Mouse (Mus musculus): ENCODE data around the gene Arhgap30. TPM values are rescaled to one million over a fixed set of nuclear protein-coding genes. Genes with fewer than 3 reads are reported as not detected.

Arhgap30 gene
- polyA plus RNA-seq, 2 experiments, result 2.5 TPM

GRCm38 (mm10) chr1:171425126-171425525 is 36.4 kb downstream of the Arhgap30 start:
- DNase-seq (ENCODE audit: low spot score), result no peak
- Histone ChIP-seq H3K4me3 (replicated peaks; ENCODE audit: low read length) (no peak overlapping the region), H3K9me3 (ENCODE audit: control insufficient read depth, low read length) (no peaks in the 10 kb centered on the region), H3K9ac (ENCODE audit: low read depth, low read length, severe bottlenecking) (no peak overlapping the region), H3K27ac (replicated peaks; ENCODE audit: low read depth, low read length) (no peak overlapping the region), H3K4me2 (replicated peaks; ENCODE audit: low read depth, low read length, severe bottlenecking) (no peak overlapping the region), H3K27me3 (ENCODE audit: control insufficient read depth, insufficient read depth, low read length) (no peaks in the 10 kb centered on the region), H3K36me3 (ENCODE audit: control insufficient read depth, insufficient read depth, low read length) (peaks cover 2% of the 10 kb centered on the region; the same call in 1 of the 2 replicates), H3K4me1 (ENCODE audit: control insufficient read depth, insufficient read depth, low read length) (no peaks in the 10 kb centered on the region)
- 69% methylated on average over 4 of the region's 4 CpGs for WGBS
- TF ChIP-seq POLR2A (IDR thresholded peaks at IDR 0.05; ENCODE audit: borderline replicate concordance, extremely low read depth, insufficient read depth, insufficient read length), result no peak
- no peak for ATAC-seq (ENCODE audit: low FRiP score, low read depth)

DNA sequence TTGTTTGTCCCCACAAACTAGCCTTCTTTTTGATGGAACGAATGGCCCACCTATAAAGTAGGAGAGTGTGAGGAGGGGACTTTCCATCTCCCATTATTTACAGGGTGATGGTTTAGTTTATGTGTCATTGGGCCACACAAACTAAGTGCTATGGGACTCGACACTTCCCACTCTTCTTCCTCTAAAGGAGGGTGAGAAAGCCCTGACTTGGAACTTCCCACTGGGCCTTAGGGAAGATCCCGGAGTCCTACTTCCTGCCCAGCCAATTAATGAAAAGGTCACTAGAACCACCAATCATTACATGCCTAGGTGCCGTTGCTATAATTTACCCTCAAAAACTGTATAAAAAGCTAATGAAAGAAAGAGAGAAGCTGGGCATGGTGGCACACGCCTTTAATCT is 43.4 kb downstream of the Arhgap30 start:
- Histone ChIP-seq H3K4me1 (ENCODE audit: control insufficient read depth, insufficient read depth, low read length) (0 out of 2 replicates have a peak, but pooled peaks cover 3% of the 10 kb centered on the region), H3K4me3 (replicated peaks; ENCODE audit: low read length) (no peak overlapping the region), H3K4me2 (replicated peaks; ENCODE audit: low read depth, low read length, severe bottlenecking) (no peak overlapping the region), H3K27me3 (ENCODE audit: control insufficient read depth, insufficient read depth, low read length) (0 out of 2 replicates have a peak, but pooled peaks cover 9% of the 10 kb centered on the region), H3K27ac (replicated peaks; ENCODE audit: low read depth, low read length) (no peak overlapping the region), H3K36me3 (ENCODE audit: control insufficient read depth, insufficient read depth, low read length) (no peaks in the 10 kb centered on the region), H3K9me3 (ENCODE audit: control insufficient read depth, low read length) (no peaks in the 10 kb centered on the region), H3K9ac (ENCODE audit: low read depth, low read length, severe bottlenecking) (no peak overlapping the region)
- DNase-seq (ENCODE audit: low spot score) (no peak), ATAC-seq (ENCODE audit: low FRiP score, low read depth) (no peak)
- no peak for TF ChIP-seq POLR2A (IDR thresholded peaks at IDR 0.05; ENCODE audit: borderline replicate concordance, extremely low read depth, insufficient read depth, insufficient read length)
- WGBS, result 64% methylated on average over 5 of the region's 5 CpGs

GRCm38 (mm10) chr1:171435288-171435814 is 46.6 kb downstream of the Arhgap30 start:
- H3K27me3 ChIP-seq (ENCODE audit: control insufficient read depth, insufficient read depth, low read length), result peaks cover 20% of the 10 kb centered on the region; the same call in 1 of the 2 replicates
- ATAC-seq (ENCODE audit: low FRiP score, low read depth), result no peak
- H3K9me3 ChIP-seq (ENCODE audit: control insufficient read depth, low read length), result no peaks in the 10 kb centered on the region
- H3K36me3 ChIP-seq (ENCODE audit: control insufficient read depth, insufficient read depth, low read length), result no peaks in the 10 kb centered on the region
- H3K4me3 ChIP-seq (replicated peaks; ENCODE audit: low read length), result no peak overlapping the region
- H3K4me1 ChIP-seq (ENCODE audit: control insufficient read depth, insufficient read depth, low read length), result peaks cover 8% of the 10 kb centered on the region; the same call in 1 of the 2 replicates
- no peak overlapping the region for H3K9ac ChIP-seq (ENCODE audit: low read depth, low read length, severe bottlenecking)
- TF ChIP-seq POLR2A (IDR thresholded peaks at IDR 0.05; ENCODE audit: borderline replicate concordance, extremely low read depth, insufficient read depth, insufficient read length), result no peak
- no peak overlapping the region for H3K27ac ChIP-seq (replicated peaks; ENCODE audit: low read depth, low read length)
- 10% methylated on average over 7 of the region's 7 CpGs for WGBS
- no peak for DNase-seq (ENCODE audit: low spot score)
- H3K4me2 ChIP-seq (replicated peaks; ENCODE audit: low read depth, low read length, severe bottlenecking), result no peak overlapping the region

GRCm38 (mm10) chr1:171435974-171436373 is 47.2 kb downstream of the Arhgap30 start:
- no peak for ATAC-seq (ENCODE audit: low FRiP score, low read depth)
- TF ChIP-seq POLR2A (IDR thresholded peaks at IDR 0.05; ENCODE audit: borderline replicate concordance, extremely low read depth, insufficient read depth, insufficient read length), result no peak
- H3K27ac ChIP-seq (replicated peaks; ENCODE audit: low read depth, low read length), result no peak overlapping the region
- H3K4me3 ChIP-seq (replicated peaks; ENCODE audit: low read length), result no peak overlapping the region
- no peak for DNase-seq (ENCODE audit: low spot score)
- H3K4me2 ChIP-seq (replicated peaks; ENCODE audit: low read depth, low read length, severe bottlenecking), result no peak overlapping the region
- H3K27me3 ChIP-seq (ENCODE audit: control insufficient read depth, insufficient read depth, low read length), result peaks cover 20% of the 10 kb centered on the region; the same call in 1 of the 2 replicates
- H3K9ac ChIP-seq (ENCODE audit: low read depth, low read length, severe bottlenecking), result no peak overlapping the region
- peaks cover 12% of the 10 kb centered on the region; the same call in 1 of the 2 replicates for H3K4me1 ChIP-seq (ENCODE audit: control insufficient read depth, insufficient read depth, low read length)
- WGBS, result 47% methylated on average over 1 of the region's 1 CpGs
- H3K36me3 ChIP-seq (ENCODE audit: control insufficient read depth, insufficient read depth, low read length), result no peaks in the 10 kb centered on the region
- H3K9me3 ChIP-seq (ENCODE audit: control insufficient read depth, low read length), result no peaks in the 10 kb centered on the region

DNA sequence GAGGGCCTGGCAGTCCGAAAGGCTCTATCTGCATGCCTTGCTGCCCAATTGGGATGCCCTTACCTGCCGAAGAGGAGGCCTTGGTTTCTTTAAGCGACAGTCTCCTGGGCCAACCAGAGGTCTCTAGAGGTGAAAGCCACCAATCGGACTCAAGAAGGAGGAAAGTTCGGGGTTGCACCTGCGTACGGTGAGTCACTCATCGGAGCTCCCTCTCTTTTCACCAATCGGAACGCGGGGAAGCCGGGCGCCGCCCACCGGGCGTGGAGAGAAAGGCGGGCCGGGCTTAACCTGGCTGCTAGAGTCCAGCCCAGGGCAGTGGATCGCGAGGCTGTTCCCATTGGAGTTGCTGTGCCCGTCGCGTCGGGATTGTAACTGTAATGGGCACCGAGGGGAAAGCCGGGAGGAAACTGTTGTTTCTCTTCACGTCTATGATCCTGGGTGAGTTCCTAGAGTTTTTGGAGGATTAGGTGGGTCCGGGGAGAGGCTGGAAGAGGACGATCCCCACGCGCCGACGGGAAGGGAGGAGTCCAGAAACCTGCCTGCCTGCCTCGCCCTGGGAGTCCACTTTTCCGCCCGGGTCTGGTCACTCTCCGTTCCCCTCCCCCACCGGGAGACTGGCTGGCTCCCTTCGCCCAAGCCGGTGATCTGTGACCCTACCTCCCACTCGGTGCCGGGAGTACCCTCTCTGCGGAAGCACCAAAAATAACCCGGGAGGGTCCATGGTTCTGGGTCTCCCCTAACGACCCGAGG is 48.7 kb downstream of the Arhgap30 start, which contains the start of gene F11r:
TSS of gene F11r (plus strand) at position 272 of the 750 bp plus-strand sequence.
- TF ChIP-seq POLR2A (IDR thresholded peaks at IDR 0.05; ENCODE audit: borderline replicate concordance, extremely low read depth, insufficient read depth, insufficient read length), result no peak
- Histone ChIP-seq H3K27ac (replicated peaks; ENCODE audit: low read depth, low read length) (no peak within 1 kb of the TSS), H3K36me3 (ENCODE audit: control insufficient read depth, insufficient read depth, low read length) (no peaks in the 10 kb centered on the region), H3K9ac (ENCODE audit: low read depth, low read length, severe bottlenecking) (peak within 1 kb of the TSS; percentile 45), H3K9me3 (ENCODE audit: control insufficient read depth, low read length) (no peaks in the 10 kb centered on the region), H3K4me1 (ENCODE audit: control insufficient read depth, insufficient read depth, low read length) (peaks cover 12% of the 10 kb centered on the region; the same call in 1 of the 2 replicates), H3K4me2 (replicated peaks; ENCODE audit: low read depth, low read length, severe bottlenecking) (peak within 1 kb of the TSS; percentile 65), H3K4me3 (replicated peaks; ENCODE audit: low read length) (peak within 1 kb of the TSS; percentile 46), H3K27me3 (ENCODE audit: control insufficient read depth, insufficient read depth, low read length) (peaks cover 20% of the 10 kb centered on the region; the same call in 1 of the 2 replicates)
- DNase-seq (ENCODE audit: low spot score) (peak; percentile 61), ATAC-seq (ENCODE audit: low FRiP score, low read depth) (peak; percentile 38; the same call in 1 of the 2 replicates)
- 1% methylated on average over 46 of the region's 46 CpGs for WGBS

Data from limb, embryonic 14.5 days (tissue).